Mouse (Mus musculus) layer of hippocampus, adult 8-10 months (tissue): ENCODE measurements around the gene Cbfa2t3. TPM values are rescaled to one million over a fixed set of nuclear protein-coding genes. Genes with fewer than 3 reads are reported as not detected.
"Not testable (repeated sequence)": the region's sequence is repeated elsewhere in the genome, so short reads cannot be mapped to it uniquely, and the experiment has no call there.

Source experiments
- DNase-seq, 2 experiments: peaks; one replicate each; pipeline ENCODE4 v3.0.0; 2022; ENCODE audit warnings: low spot score in 2 of 2
- total RNA-seq, 4 experiments: library from RNA; stranded (reverse); gene quantifications; 2 replicates each; pipeline ENCODE4 v1.2.4; 2022

Gene Cbfa2t3
- total RNA-seq, 4 experiments from 2014 or later: 30.0 to 39.0 (median 37.0) TPM

- DNase-seq: no peak
Observed at GRCm38 (mm10) chr8:122640825-122641224, 58.1 kb downstream of the Cbfa2t3 start.

- DNase-seq: peak in 1 of 2 experiments; percentile 36
Observed at GRCm38 (mm10) chr8:122639521-122640248, 59.2 kb downstream of the Cbfa2t3 start.

DNA sequence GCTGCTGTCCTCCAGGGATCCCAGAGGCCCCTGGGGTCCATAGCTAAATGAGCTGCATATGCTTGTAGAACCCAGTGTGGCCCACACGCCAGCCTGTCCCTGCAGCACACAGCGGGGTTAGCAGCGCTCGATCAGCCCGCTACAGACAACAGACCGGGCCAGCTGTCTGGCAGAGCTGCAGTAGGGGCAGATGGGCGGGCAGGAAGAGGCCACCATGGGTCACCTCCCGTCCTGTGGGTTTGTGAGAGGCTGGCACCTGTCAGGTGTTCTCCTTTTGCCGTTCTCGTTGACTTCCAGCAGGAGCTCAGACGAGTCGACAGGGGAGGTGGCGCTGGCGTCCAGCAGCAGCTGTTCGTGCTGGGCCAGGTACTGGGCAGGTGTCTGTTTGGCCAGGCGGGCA, 60.3 kb downstream of the Cbfa2t3 start:
- no peak for DNase-seq

- no peak for DNase-seq
Observed at GRCm38 (mm10) chr8:122637230-122637629, 61.7 kb downstream of the Cbfa2t3 start.

- DNase-seq: no peak
Observed at GRCm38 (mm10) chr8:122636803-122637175, 62.1 kb downstream of the Cbfa2t3 start.

GRCm38 (mm10) chr8:122635878-122636802, 62.8 kb downstream of the Cbfa2t3 start:
- DNase-seq: no peak

DNA sequence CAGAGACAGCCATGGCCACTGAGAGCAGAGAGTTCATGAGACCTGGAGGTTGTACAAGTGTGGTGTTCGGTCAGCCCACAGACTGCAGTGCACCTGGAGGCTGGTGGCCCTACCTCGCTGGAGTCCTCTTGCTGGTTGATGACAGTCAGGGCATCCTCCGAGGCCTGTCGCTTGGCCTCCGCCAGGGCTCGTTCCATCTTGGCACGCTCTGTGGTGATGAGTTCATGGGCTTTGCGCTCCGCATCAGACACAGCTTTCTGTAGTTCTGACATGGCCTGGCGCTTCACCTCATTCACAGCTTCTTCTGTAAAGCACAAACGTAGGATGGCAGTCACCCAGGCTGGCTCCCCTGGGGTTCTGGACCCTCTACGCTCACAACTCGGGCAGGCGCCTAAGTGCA, 65.7 kb downstream of the Cbfa2t3 start:
- DNase-seq: no peak

- DNase-seq: not testable (repeated sequence)
Observed at GRCm38 (mm10) chr8:122632134-122632533, 66.8 kb downstream of the Cbfa2t3 start.

DNA sequence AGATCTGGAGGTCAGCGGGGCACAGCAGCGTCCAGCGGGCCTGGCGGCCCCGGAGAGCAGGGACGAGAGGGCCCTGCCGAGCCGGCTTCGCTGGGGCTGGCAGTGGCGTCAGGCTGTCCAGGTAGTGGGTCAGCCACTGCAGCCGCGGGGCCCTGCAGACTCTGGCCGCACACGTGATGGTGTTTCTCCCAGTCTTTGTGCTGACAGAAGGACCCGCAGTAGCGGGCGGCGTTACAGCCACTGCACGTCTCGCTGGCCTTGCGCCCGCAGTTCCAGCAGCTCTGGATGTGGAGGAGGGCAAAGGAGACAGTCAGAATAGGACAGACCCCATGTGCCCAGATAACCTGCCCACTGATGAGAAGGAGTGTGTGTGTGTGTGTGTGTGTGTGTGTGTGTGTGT, 68.2 kb downstream of the Cbfa2t3 start:
- no peak for DNase-seq

DNA sequence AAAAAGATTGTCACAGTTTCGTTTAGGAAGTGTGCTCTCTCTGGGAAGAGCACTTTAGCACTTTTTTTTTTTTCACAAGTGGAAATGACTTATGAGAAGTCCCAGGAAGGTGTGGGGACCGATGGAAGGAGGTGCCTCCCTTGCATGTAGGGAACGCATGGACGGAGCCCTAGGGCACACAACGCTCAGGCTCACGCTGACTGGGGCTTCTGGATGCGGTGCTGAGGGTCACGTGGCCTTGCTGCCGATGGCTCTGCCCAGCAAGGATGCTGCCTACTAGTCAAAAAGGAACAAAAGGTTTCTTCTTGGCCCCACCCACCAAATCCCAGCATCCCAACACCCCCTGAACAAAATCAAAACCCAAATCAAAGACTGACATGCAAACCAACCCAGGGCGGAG, 69.5 kb downstream of the Cbfa2t3 start:
- DNase-seq: no peak

GRCm38 (mm10) chr8:122626896-122627295, 72.0 kb downstream of the Cbfa2t3 start:
- DNase-seq: no peak

DNA sequence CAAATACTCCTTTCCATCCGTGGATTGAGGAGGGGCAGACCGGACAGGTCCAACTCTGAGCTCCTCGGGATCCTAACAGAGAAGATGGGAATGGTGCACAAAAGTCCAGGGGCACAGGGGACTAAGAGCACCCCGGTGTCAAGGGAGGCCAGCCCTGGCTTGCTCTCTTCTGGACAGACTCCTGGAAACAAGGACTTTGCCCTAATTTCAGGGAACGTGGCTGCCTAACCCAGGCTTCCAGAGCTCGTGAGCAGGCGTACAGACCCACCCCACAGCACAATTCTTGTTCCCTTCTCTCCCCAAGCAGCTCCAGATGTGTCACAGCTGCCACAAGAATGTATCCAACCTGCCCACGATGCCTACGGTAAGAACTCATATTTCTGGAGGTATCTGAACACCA, 73.1 kb downstream of the Cbfa2t3 start:
- no peak for DNase-seq

- no peak for DNase-seq
Observed at GRCm38 (mm10) chr8:122624653-122625052, 74.3 kb downstream of the Cbfa2t3 start.

DNA sequence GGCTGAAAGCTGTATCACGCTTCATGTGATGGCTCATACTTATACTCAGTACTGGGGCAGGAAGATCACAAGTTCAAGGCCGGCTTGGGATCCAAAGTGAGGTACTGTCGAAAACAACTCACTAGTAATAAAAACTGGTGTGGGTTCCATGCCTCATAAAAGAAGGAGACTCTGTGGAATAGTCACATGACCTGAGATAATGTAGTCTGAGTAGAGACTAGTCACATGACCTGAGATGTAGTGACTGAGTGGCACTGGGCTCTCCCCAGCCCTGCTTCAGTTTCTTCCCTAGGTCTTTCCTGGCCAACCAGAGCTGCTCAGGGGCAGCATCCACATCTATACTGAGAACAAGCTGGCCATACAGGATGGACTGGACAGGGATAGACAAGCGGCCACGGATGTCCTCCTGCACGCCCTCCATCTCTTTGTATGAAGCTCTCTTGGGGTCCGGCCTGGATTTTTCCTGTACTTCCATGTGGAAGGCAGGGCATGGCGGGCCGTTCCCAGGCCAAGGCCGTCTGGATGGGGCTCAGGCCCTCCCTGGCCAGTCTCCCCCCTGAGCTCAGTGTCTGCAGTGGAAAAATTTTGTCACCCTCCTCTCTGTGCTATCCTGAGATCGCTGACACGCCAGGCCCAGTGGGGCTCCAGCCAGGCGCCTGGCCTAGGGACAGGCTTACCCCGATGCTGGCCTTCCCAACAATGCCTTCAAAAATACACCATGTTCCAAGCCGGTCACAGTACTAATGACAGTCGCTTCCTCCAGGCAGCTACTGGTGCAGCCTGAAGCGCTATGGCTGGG, 74.9 kb downstream of the Cbfa2t3 start:
- no peak for DNase-seq

- no peak for DNase-seq
Observed at GRCm38 (mm10) chr8:122622727-122623126, 76.2 kb downstream of the Cbfa2t3 start, which contains the start of gene Pabpn1l. Gene Pabpn1l, minus strand, starts transcription at chr8:122622739.

DNA sequence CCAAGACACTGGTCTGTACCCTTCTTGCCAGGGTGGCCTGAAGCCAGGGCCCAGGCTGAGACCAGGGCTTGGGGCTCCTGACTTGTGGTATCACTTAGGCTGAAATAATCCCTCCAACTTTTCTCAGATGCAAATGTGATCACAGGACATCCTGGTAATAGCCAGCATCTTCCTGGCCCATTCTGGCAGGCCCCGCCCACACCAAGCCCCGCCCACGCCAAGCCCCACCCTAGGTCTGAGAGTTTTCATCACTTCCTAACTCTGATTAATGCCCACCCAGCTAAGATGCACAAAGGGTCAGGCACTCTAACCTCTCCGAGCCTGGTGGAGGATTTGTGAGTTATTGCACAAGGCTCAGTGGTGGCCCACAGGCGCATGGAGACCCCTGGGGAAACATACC, 78.5 kb downstream of the Cbfa2t3 start:
- no peak for DNase-seq

GRCm38 (mm10) chr8:122618660-122619378, 80.1 kb downstream of the Cbfa2t3 start:
- DNase-seq: no peak

DNA sequence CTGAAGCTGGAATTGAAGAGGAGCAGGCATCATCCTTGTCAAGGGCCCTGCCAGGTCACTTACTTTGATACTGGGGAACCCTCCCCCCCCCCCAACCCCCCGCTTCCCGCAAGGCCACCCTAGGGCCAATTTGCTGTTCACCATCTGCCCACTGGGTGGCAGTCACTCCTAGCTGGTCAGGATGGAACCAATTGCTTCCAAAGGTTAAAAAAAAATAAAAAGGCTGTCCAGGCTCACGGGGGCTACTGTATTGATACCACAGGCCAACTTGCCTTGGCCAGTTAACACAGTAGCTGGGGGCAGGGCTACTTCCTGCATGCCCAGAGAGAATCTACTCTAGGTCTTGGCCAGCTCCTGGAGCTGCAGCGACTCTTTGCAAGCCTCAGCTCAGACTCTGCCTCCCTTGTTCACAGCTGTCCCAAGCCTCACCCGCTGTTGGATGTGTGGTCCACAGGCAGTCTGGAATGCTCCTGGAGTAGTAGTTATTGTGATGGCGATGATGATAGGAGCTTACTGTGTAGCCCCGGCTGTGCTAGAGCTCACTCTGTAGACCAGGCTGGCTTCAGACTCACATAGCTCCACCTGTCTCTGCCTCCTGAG, 80.9 kb downstream of the Cbfa2t3 start:
- peak in 1 of 2 experiments; percentile 67 for DNase-seq

GRCm38 (mm10) chr8:122616181-122616905, 82.6 kb downstream of the Cbfa2t3 start:
- DNase-seq: no peak
